Mouse (Mus musculus): ENCODE data around the gene Pde2a. TPM values are rescaled to one million over a fixed set of nuclear protein-coding genes. Genes with fewer than 3 reads are reported as not detected.
"Not testable (repeated sequence)": the region's sequence is repeated elsewhere in the genome, so short reads cannot be mapped to it uniquely, and the experiment has no call there.

Gene Pde2a
- polyA plus RNA-seq, 1 experiment from 2014 or later = 46.4 TPM

- Histone ChIP-seq H3K4me1 (peaks cover 12% of the 10 kb centered on the region), H3K36me3 (no peaks in the 10 kb centered on the region), H3K4me3 (no peak overlapping the region), H3K27ac (replicated peaks) (no peak overlapping the region), H3K9me3 (no peaks in the 10 kb centered on the region), H3K9ac (replicated peaks) (no peak overlapping the region), H3K4me2 (replicated peaks) (no peak overlapping the region), H3K27me3 (no peaks in the 10 kb centered on the region)
- no peak for ATAC-seq (replicated peaks)
- 60% methylated on average over 14 of the region's 14 CpGs for WGBS
Measured at GRCm38 (mm10) chr7:101538141-101538933, 116.8 kb downstream of the Pde2a start.

- H3K4me2 ChIP-seq (replicated peaks) = no peak overlapping the region
- no peak for ATAC-seq (replicated peaks)
Measured at GRCm38 (mm10) chr7:101539774-101540173, 118.3 kb downstream of the Pde2a start.

GRCm38 (mm10) chr7:101540684-101541083, 119.2 kb downstream of the Pde2a start:
- 78% methylated on average over 5 of the region's 5 CpGs for WGBS
- ATAC-seq (replicated peaks) = no peak
- peaks cover 7% of the 10 kb centered on the region; the same call in 1 of the 2 replicates for H3K4me1 ChIP-seq

More at GRCm38 (mm10) chr7:101539774-101540173, 118.3 kb downstream of the Pde2a start:
- Histone ChIP-seq H3K9ac (replicated peaks) (no peak overlapping the region), H3K27ac (replicated peaks) (no peak overlapping the region), H3K4me3 (no peak overlapping the region), H3K27me3 (no peaks in the 10 kb centered on the region), H3K9me3 (no peaks in the 10 kb centered on the region), H3K36me3 (no peaks in the 10 kb centered on the region), H3K4me1 (peaks cover 12% of the 10 kb centered on the region)
- WGBS = 40% methylated on average over 9 of the region's 9 CpGs

GRCm38 (mm10) chr7:101541132-101541531, 119.6 kb downstream of the Pde2a start:
- Histone ChIP-seq H3K9me3 (no peaks in the 10 kb centered on the region), H3K4me3 (no peak overlapping the region), H3K27ac (replicated peaks) (no peak overlapping the region), H3K9ac (replicated peaks) (no peak overlapping the region), H3K4me2 (replicated peaks) (no peak overlapping the region), H3K27me3 (no peaks in the 10 kb centered on the region), H3K4me1 (peaks cover 7% of the 10 kb centered on the region; the same call in 1 of the 2 replicates), H3K36me3 (no peaks in the 10 kb centered on the region)
- ATAC-seq (replicated peaks) = peak; percentile 68; the same call in 1 of the 2 replicates
- 5% methylated on average over 11 of the region's 11 CpGs for WGBS

More at GRCm38 (mm10) chr7:101540684-101541083, 119.2 kb downstream of the Pde2a start:
- Histone ChIP-seq H3K27me3 (no peaks in the 10 kb centered on the region), H3K36me3 (no peaks in the 10 kb centered on the region), H3K27ac (replicated peaks) (no peak overlapping the region), H3K9me3 (no peaks in the 10 kb centered on the region), H3K4me2 (replicated peaks) (no peak overlapping the region), H3K4me3 (no peak overlapping the region), H3K9ac (replicated peaks) (no peak overlapping the region)

GRCm38 (mm10) chr7:101541734-101542133, 120.2 kb downstream of the Pde2a start:
- WGBS = 78% methylated on average over 10 of the region's 10 CpGs

GRCm38 (mm10) chr7:101547651-101548050, 126.2 kb downstream of the Pde2a start:
- H3K27ac ChIP-seq (replicated peaks) = no peak overlapping the region
- H3K27me3 ChIP-seq = no peaks in the 10 kb centered on the region
- ATAC-seq (replicated peaks) = no peak
- H3K9ac ChIP-seq (replicated peaks) = no peak overlapping the region
- H3K9me3 ChIP-seq = no peaks in the 10 kb centered on the region
- no peak overlapping the region for H3K4me2 ChIP-seq (replicated peaks)
- WGBS = 80% methylated on average over 3 of the region's 3 CpGs
- no peak overlapping the region for H3K4me3 ChIP-seq
- no peaks in the 10 kb centered on the region for H3K4me1 ChIP-seq
- no peaks in the 10 kb centered on the region for H3K36me3 ChIP-seq

More at GRCm38 (mm10) chr7:101541734-101542133, 120.2 kb downstream of the Pde2a start:
- Histone ChIP-seq H3K4me1 (peaks cover 7% of the 10 kb centered on the region; the same call in 1 of the 2 replicates), H3K27ac (replicated peaks) (no peak overlapping the region), H3K36me3 (no peaks in the 10 kb centered on the region), H3K9ac (replicated peaks) (no peak overlapping the region), H3K4me3 (no peak overlapping the region), H3K4me2 (replicated peaks) (no peak overlapping the region), H3K9me3 (no peaks in the 10 kb centered on the region), H3K27me3 (no peaks in the 10 kb centered on the region)
- no peak for ATAC-seq (replicated peaks)

GRCm38 (mm10) chr7:101549266-101549665, 127.8 kb downstream of the Pde2a start:
- H3K4me2 ChIP-seq (replicated peaks) = no peak overlapping the region
- H3K9me3 ChIP-seq = no peaks in the 10 kb centered on the region
- H3K9ac ChIP-seq (replicated peaks) = no peak overlapping the region
- WGBS = 84% methylated on average over 3 of the region's 3 CpGs
- H3K27me3 ChIP-seq = no peaks in the 10 kb centered on the region
- H3K4me1 ChIP-seq = no peaks in the 10 kb centered on the region
- H3K27ac ChIP-seq (replicated peaks) = no peak overlapping the region
- no peak for ATAC-seq (replicated peaks)
- no peaks in the 10 kb centered on the region for H3K36me3 ChIP-seq
- no peak overlapping the region for H3K4me3 ChIP-seq

GRCm38 (mm10) chr7:101550686-101551485, 129.4 kb downstream of the Pde2a start:
- Histone ChIP-seq H3K4me2 (replicated peaks) (no peak overlapping the region), H3K9me3 (no peaks in the 10 kb centered on the region), H3K4me1 (no peaks in the 10 kb centered on the region), H3K36me3 (no peaks in the 10 kb centered on the region), H3K27ac (replicated peaks) (no peak overlapping the region), H3K4me3 (no peak overlapping the region), H3K9ac (replicated peaks) (no peak overlapping the region), H3K27me3 (no peaks in the 10 kb centered on the region)
- ATAC-seq (replicated peaks) = no peak
- WGBS = 77% methylated on average over 7 of the region's 7 CpGs

GRCm38 (mm10) chr7:101551530-101551929, 130.0 kb downstream of the Pde2a start:
- no peak for ATAC-seq (replicated peaks)

GRCm38 (mm10) chr7:101555473-101555872, 134.0 kb downstream of the Pde2a start:
- H3K27ac ChIP-seq (replicated peaks); H3K4me3 ChIP-seq; H3K27me3 ChIP-seq; ATAC-seq (replicated peaks); H3K36me3 ChIP-seq; H3K4me1 ChIP-seq; H3K9me3 ChIP-seq; H3K4me2 ChIP-seq (replicated peaks); H3K9ac ChIP-seq (replicated peaks): not testable (repeated sequence)
- WGBS = 94% methylated on average over 3 of the region's 3 CpGs

More at GRCm38 (mm10) chr7:101551530-101551929, 130.0 kb downstream of the Pde2a start:
- 92% methylated on average over 1 of the region's 1 CpGs for WGBS
- H3K27ac ChIP-seq (replicated peaks) = no peak overlapping the region
- H3K27me3 ChIP-seq = no peaks in the 10 kb centered on the region
- no peak overlapping the region for H3K4me2 ChIP-seq (replicated peaks)
- no peak overlapping the region for H3K9ac ChIP-seq (replicated peaks)
- no peaks in the 10 kb centered on the region for H3K9me3 ChIP-seq
- no peak overlapping the region for H3K4me3 ChIP-seq
- H3K4me1 ChIP-seq = no peaks in the 10 kb centered on the region
- no peaks in the 10 kb centered on the region for H3K36me3 ChIP-seq

- Histone ChIP-seq H3K9ac (replicated peaks) (no peak overlapping the region), H3K4me1 (no peaks in the 10 kb centered on the region), H3K27ac (replicated peaks) (no peak overlapping the region), H3K4me2 (replicated peaks) (no peak overlapping the region), H3K36me3 (no peaks in the 10 kb centered on the region), H3K4me3 (no peak overlapping the region), H3K9me3 (no peaks in the 10 kb centered on the region), H3K27me3 (no peaks in the 10 kb centered on the region)
- WGBS = 76% methylated on average over 1 of the region's 1 CpGs
- ATAC-seq (replicated peaks) = no peak
Measured at GRCm38 (mm10) chr7:101557391-101557790, 135.9 kb downstream of the Pde2a start.

- 77% methylated on average over 5 of the region's 5 CpGs for WGBS
- H3K4me3 ChIP-seq = not testable (repeated sequence)
Measured at GRCm38 (mm10) chr7:101559393-101559792, 137.9 kb downstream of the Pde2a start.

More at GRCm38 (mm10) chr7:101559393-101559792, 137.9 kb downstream of the Pde2a start:
- not testable (repeated sequence) for H3K4me1 ChIP-seq; H3K4me2 ChIP-seq (replicated peaks); H3K27me3 ChIP-seq; H3K27ac ChIP-seq (replicated peaks); H3K9me3 ChIP-seq; ATAC-seq (replicated peaks); H3K9ac ChIP-seq (replicated peaks); H3K36me3 ChIP-seq

Measured in forebrain, embryonic 15.5 days (tissue).